In the genomic region with DNA sequence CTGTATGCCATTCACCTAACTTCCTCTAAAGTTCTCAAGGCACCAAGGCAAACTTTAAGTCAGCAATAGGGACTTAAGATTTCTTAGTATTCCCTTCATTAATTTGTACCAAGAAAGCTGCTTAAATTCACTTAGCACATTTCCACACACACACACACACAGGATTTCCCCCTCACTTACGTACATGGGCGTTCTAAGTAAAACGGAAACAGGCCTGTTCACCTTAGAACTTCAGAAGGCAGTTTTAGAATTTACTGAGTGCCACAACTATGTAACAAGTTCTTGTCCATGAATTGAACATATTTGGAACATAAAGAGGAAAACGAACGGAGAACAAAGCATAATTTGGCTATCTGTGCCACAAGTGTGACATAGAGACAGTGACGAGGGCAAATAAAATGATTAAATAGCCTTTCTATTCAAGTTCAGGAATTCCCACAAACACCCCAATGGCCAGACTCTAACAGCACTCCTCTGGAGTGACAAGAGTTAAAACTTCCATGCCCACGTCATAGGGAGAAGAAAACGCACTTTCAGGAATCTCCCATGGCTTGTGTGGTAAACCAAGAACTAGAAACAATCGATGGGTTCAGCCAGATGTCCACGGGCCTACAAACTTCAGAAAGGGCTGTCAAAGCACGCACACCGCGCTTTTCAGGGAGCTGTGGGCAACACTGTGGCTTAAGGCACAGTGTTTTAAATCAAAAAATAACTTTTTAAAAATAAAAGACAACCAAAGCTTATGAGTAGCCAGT, we compare ENCODE assay signal across 1 mouse cellular context.
TF ChIP-seq lines count a peak whose summit lies in the region.

No protein-coding gene starts in this region.

TF ChIP-seq in CH12.LX, 34 proteins besides CTCF, POLR2A, EP300 and RAD21 (continued from another document):
- TF ChIP-seq ZC3H11A (IDR thresholded peaks at IDR 0.05; ENCODE audit: low read depth, low read length): no peak
- TF ChIP-seq E2F4 (IDR thresholded peaks at IDR 0.05; ENCODE audit: insufficient replicate concordance, low read depth, low read length): no peak
- 0 out of 2 replicates have a peak, but pooled peaks have one; percentile 26 for TF ChIP-seq ZMIZ1 (IDR thresholded peaks at IDR 0.05; ENCODE audit: low read depth, low read length)
- TF ChIP-seq TCF12 (IDR thresholded peaks at IDR 0.05; ENCODE audit: low read depth, low read length): 0 out of 2 replicates have a peak, but pooled peaks have one; percentile 33
- TF ChIP-seq MYC (IDR thresholded peaks at IDR 0.05; ENCODE audit: low read depth, low read length): no peak; the same call in 1 of the 2 replicates
- no peak for TF ChIP-seq NRF1 (IDR thresholded peaks at IDR 0.05; ENCODE audit: low read depth, low read length)
- TF ChIP-seq BHLHE40 (IDR thresholded peaks at IDR 0.05; ENCODE audit: low read depth, low read length): no peak
- peak; percentile 23; the same call in 1 of the 2 replicates for TF ChIP-seq IRF4 (IDR thresholded peaks at IDR 0.05; ENCODE audit: low read depth, low read length)
- no peak for TF ChIP-seq RCOR1 (conservative IDR thresholded peaks at IDR 0.05; ENCODE audit: low read depth, low read length)
- peak; percentile 22 for TF ChIP-seq MXI1 (IDR thresholded peaks at IDR 0.05; ENCODE audit: low read depth, low read length)
- no peak for TF ChIP-seq MEF2A (IDR thresholded peaks at IDR 0.05; ENCODE audit: borderline replicate concordance, low read depth, low read length)
TF ChIP-seq in CH12.LX: peak in this region for 8.
